Mouse (Mus musculus) G1E (cell line): ENCODE measurements around the gene Sh2d6.

ENCODE experiments used
- CTCF ChIP-seq: IDR thresholded peaks from 2 replicates; pipeline ENCODE4 v1.5.1; 2012; ENCODE audit warnings: low read depth, low read length, inconsistent platforms, mixed read lengths
- GATA2 ChIP-seq: IDR thresholded peaks from 2 replicates; pipeline ENCODE4 v1.6.1; 2012; ENCODE audit warnings: low read depth, low read length, inconsistent platforms, borderline replicate concordance

DNA sequence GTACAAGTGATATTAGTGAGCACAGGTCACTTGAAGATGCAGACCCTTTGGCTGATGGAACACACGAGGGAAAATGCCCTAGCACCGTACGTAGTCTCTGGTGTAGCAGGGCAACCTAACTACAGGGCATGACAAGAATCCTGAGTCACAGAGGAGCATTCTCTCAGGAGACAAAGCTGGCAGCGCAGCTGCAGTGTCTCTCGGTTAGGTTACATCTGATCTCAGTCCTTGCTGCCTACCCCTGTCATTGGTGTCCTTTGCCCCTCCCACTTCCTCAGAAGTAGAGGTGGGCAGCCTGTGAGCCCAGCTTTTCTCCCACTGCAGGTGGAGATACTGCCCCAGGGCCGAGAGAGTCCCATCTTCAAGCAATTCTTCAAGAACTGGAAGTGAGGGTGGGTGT is 41.0 kb upstream of the Sh2d6 start:
- no peak for TF ChIP-seq CTCF
- TF ChIP-seq GATA2: no peak
